Mouse (Mus musculus) heart, postnatal 0 days (tissue): Measurements from ENCODE around the gene Zfp944. TPM values are rescaled to one million over a fixed set of nuclear protein-coding genes. Genes with fewer than 3 reads are reported as not detected.
"Not testable (repeated sequence)": the region's sequence is repeated elsewhere in the genome, so short reads cannot be mapped to it uniquely, and the experiment has no call there.

Source experiments
- ATAC-seq: fragments of 200-750 bp; cut with Nextera tagmentation; 2 replicates; pipeline ENCODE4 v1.8.0; 2017; ENCODE audit warnings: low read depth, moderate number of reproducible peaks, moderate library complexity; ENCODE audit not compliant: insufficient read depth
- DNase-seq: peaks from one replicate; pipeline ENCODE4 v3.0.0-alpha.2; 2016; ENCODE audit warnings: low spot score
- H3K27ac ChIP-seq: fragments of 300-500 bp; sonication (generic); 2 replicates; pipeline ENCODE4 v1.5.1; 2014; ENCODE audit warnings: low read depth, mild to moderate bottlenecking
- H3K27me3 ChIP-seq: fragments of 300-500 bp; sonication (generic); 2 replicates; pipeline ENCODE4 v1.6.1; 2014; ENCODE audit warnings: low read length, mixed read lengths; ENCODE audit not compliant: control insufficient read depth, insufficient read depth
- H3K36me3 ChIP-seq: fragments of 300-500 bp; sonication (generic); replicated peaks from 2 replicates; pipeline ENCODE4 v1.6.1; 2014; ENCODE audit warnings: low read length, mixed read lengths; ENCODE audit not compliant: control insufficient read depth, insufficient read depth
- H3K4me1 ChIP-seq: fragments of 300-500 bp; sonication (generic); 2 replicates; pipeline ENCODE4 v1.6.1; 2014; ENCODE audit warnings: antibody characterized with exemption; ENCODE audit not compliant: control insufficient read depth, insufficient read depth
- H3K4me2 ChIP-seq: fragments of 300-500 bp; sonication (generic); 2 replicates; pipeline ENCODE4 v1.6.1; 2014; ENCODE audit warnings: low read depth, mild to moderate bottlenecking, low read length, moderate library complexity
- H3K4me3 ChIP-seq: fragments of 300-500 bp; sonication (generic); 2 replicates; pipeline ENCODE4 v1.5.1; 2014; ENCODE audit warnings: low read depth, low read length
- H3K9ac ChIP-seq: fragments of 300-500 bp; sonication (generic); replicated peaks from 2 replicates; pipeline ENCODE4 v1.6.1; 2014; ENCODE audit warnings: low read depth, low read length, mixed read lengths
- H3K9me3 ChIP-seq: fragments of 300-500 bp; sonication (generic); replicated peaks from 2 replicates; pipeline ENCODE4 v1.6.1; 2016; ENCODE audit warnings: low read length; ENCODE audit not compliant: control insufficient read depth
- CTCF ChIP-seq: IDR thresholded peaks from 2 replicates; pipeline ENCODE4 v1.5.1; 2016; ENCODE audit warnings: antibody characterized with exemption, control low read depth, low read depth
- WGBS: fragments of 180-500 bp; shearing (Covaris S2); extraction: QIAGEN DNeasy Blood & Tissue Kit; methylation state at CpG from one replicate; pipeline ENCODE4 v1.1.7; 2014; 5-methylcytosine and 5-hydroxymethylcytosine counted together
- polyA plus RNA-seq: library from polyadenylated mRNA; unstranded; fragments of >200 nt; fragmentation: Nextera tagmentation; extraction: Ambion mirVana; gene quantifications from 2 replicates; pipeline ENCODE4 v1.2.1, GENCODE M21; 2015
- total RNA-seq: library from RNA; depleted of rRNA; stranded (reverse); fragments of >200 nt; gene quantifications from 2 replicates; pipeline ENCODE4 v1.2.3, GENCODE M21; 2014; ENCODE audit warnings: low replicate concordance; rRNA removed

Zfp944 gene
- total and polyA plus RNA-seq, 2 experiments from 2014 or later, result 3.0 to 6.8 TPM

DNA sequence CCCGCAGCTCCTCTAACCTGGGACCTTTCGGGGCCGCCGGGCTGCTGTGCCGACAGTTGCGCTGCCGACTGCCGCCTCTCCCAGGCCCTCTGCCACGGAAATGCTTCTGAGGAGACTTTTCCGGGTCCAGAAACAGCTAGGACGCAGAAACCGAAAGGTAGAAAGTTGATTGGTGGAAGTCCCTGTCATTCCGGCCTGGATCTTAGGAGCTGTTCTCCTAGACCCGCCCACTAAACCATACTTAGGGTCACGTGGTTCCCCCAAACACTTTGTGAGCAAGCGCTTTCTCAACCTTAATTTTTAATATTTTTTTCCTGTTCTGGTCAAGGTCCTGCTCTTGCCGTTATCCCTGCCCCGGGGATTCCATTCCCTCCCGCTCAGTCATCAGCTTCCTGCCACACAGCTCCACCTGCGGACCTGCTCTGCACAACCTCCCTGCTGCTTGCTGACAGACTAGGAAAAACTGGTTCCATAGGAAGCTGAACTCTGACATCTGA, 46.4 kb downstream of the Zfp944 start, which contains the start of gene CT030661.1:
CT030661.1 (minus strand) TSS at position 108 of the 497 bp plus-strand sequence.
- not testable (repeated sequence) for H3K27me3 ChIP-seq, H3K9me3 ChIP-seq, H3K4me1 ChIP-seq, H3K36me3 ChIP-seq
- Histone ChIP-seq H3K4me3 (peak within 1 kb of the TSS; percentile 81), H3K9ac (peak within 1 kb of the TSS; percentile 72), H3K27ac (peak within 1 kb of the TSS; percentile 88), H3K4me2 (peak within 1 kb of the TSS; percentile 56)
- DNase-seq (peak; percentile 95), ATAC-seq (peak; percentile 100)
- WGBS, result under 1% methylated on average over 20 of the region's 20 CpGs
- 0 out of 2 replicates have a peak, but pooled peaks have one; percentile 4 for TF ChIP-seq CTCF

DNA sequence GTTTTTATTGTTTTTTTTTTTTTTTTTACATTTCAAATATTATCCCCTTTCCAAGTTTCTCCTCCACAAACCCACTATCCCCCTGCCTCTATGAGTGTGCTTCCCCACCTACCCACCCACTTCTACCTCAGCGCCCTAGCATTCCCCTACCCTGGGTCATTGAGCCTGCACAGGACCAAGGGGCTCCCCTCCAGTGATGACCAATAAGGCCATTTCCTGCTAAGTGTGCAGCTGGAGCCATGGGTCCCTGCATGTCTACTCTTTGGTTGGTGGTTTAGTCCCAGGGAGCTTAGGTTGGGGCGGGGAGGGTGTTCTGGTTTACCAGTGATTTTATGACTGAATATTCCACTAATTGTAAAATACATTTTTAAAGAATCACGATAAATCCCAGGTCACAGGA, 47.0 kb downstream of the Zfp944 start:
- H3K9me3 ChIP-seq, H3K36me3 ChIP-seq, DNase-seq, H3K4me1 ChIP-seq, H3K27me3 ChIP-seq: not testable (repeated sequence)
- peak overlapping the region; percentile 56 for H3K4me2 ChIP-seq
- peak overlapping the region; percentile 88 for H3K27ac ChIP-seq
- peak; percentile 65 for ATAC-seq
- 0% methylated on average over 3 of the region's 3 CpGs for WGBS
- H3K4me3 ChIP-seq, result peak overlapping the region; percentile 81
- H3K9ac ChIP-seq, result peak overlapping the region; percentile 72

Other genes starting within 250 kb of the Zfp944 start
- 0.62 and 2.6 TPM in 2 replicates for gene Zfp947, start 195.2 kb downstream of the Zfp944 start, total RNA-seq
- gene Zfp947, start 195.2 kb downstream of the Zfp944 start, polyA plus RNA-seq, result 2.4 and 2.5 TPM in 2 replicates
- 0.15 and 2.6 TPM in 2 replicates for gene Zfp994, start 135.8 kb downstream of the Zfp944 start, total RNA-seq
- 1.8 and 1.9 TPM in 2 replicates for gene Zfp994, start 135.8 kb downstream of the Zfp944 start, polyA plus RNA-seq
- gene CT030661.1, start 46.6 kb downstream of the Zfp944 start, total RNA-seq, result 4.4 and 6.8 TPM in 2 replicates
- gene CT030661.1, start 46.6 kb downstream of the Zfp944 start, polyA plus RNA-seq, result 7.6 and 7.7 TPM in 2 replicates
- gene Zfp758, start 53 bp upstream of the Zfp944 start, total RNA-seq, result 2.2 and 2.8 TPM in 2 replicates
- 6.4 and 6.8 TPM in 2 replicates for gene Zfp758, start 53 bp upstream of the Zfp944 start, polyA plus RNA-seq
- 1.0 and 1.2 TPM in 2 replicates for gene Zfp946, start 62.8 kb upstream of the Zfp944 start, total RNA-seq
- gene Zfp946, start 62.8 kb upstream of the Zfp944 start, polyA plus RNA-seq, result 4.2 and 4.4 TPM in 2 replicates
- not detected in 2 replicates for gene Vmn2r111, start 212.1 kb upstream of the Zfp944 start, total RNA-seq
- gene Vmn2r111, start 212.1 kb upstream of the Zfp944 start, polyA plus RNA-seq, result not detected in 2 replicates
- gene Vmn2r112, start 239.6 kb upstream of the Zfp944 start, total RNA-seq, result not detected in 2 replicates
- gene Vmn2r112, start 239.6 kb upstream of the Zfp944 start, polyA plus RNA-seq, result not detected in 2 replicates